Mouse (Mus musculus) ovary, adult 18-20 months (tissue): ENCODE results near the gene Soga1.

ENCODE experiments used
- DNase-seq: peaks from one replicate; pipeline ENCODE4 v3.0.0; 2022; ENCODE audit warnings: low spot score, mixed read lengths

Gene Soga1

GRCm38 (mm10) chr2:157037303-157037702 is 41.8 kb downstream of the Soga1 start:
- no peak for DNase-seq

GRCm38 (mm10) chr2:157036400-157036799 is 42.7 kb downstream of the Soga1 start:
- no peak for DNase-seq

GRCm38 (mm10) chr2:157035371-157035770 is 43.7 kb downstream of the Soga1 start:
- DNase-seq = no peak

- DNase-seq = no peak
Measured at GRCm38 (mm10) chr2:157030804-157031203, 48.2 kb downstream of the Soga1 start.

GRCm38 (mm10) chr2:157028261-157028660 is 50.8 kb downstream of the Soga1 start:
- DNase-seq = no peak

GRCm38 (mm10) chr2:157027106-157028008 is 51.7 kb downstream of the Soga1 start:
- DNase-seq = no peak

- no peak for DNase-seq
Measured at GRCm38 (mm10) chr2:157021156-157021555, 57.9 kb downstream of the Soga1 start.

- DNase-seq = no peak
Measured at GRCm38 (mm10) chr2:157019228-157019627, 59.8 kb downstream of the Soga1 start.

GRCm38 (mm10) chr2:157016529-157017270 is 62.4 kb downstream of the Soga1 start:
- DNase-seq = no peak

- no peak for DNase-seq
Measured at GRCm38 (mm10) chr2:157012341-157012740, 66.7 kb downstream of the Soga1 start.

GRCm38 (mm10) chr2:157010634-157011310 is 68.3 kb downstream of the Soga1 start:
- no peak for DNase-seq

GRCm38 (mm10) chr2:157010121-157010520 is 68.9 kb downstream of the Soga1 start:
- no peak for DNase-seq

GRCm38 (mm10) chr2:157008509-157008908 is 70.5 kb downstream of the Soga1 start:
- DNase-seq = no peak

- no peak for DNase-seq
Measured at GRCm38 (mm10) chr2:157007234-157007596, 71.8 kb downstream of the Soga1 start.

- DNase-seq = peak; percentile 78
Measured at GRCm38 (mm10) chr2:157006511-157007233, 72.4 kb downstream of the Soga1 start, which contains the start of gene Dsn1. Gene Dsn1, minus strand, starts transcription at chr2:157007154.

- DNase-seq = no peak
Measured at GRCm38 (mm10) chr2:157002321-157002720, 76.7 kb downstream of the Soga1 start.

GRCm38 (mm10) chr2:156998263-156998662 is 80.8 kb downstream of the Soga1 start:
- DNase-seq = no peak

- peak; percentile 35 for DNase-seq
Measured at GRCm38 (mm10) chr2:156996576-156996975, 82.5 kb downstream of the Soga1 start.

- peak; percentile 96 for DNase-seq
Measured at GRCm38 (mm10) chr2:156991470-156992319, 87.4 kb downstream of the Soga1 start, which contains the start of gene Ndrg3. Gene Ndrg3, minus strand, starts transcription at chr2:156992056.

GRCm38 (mm10) chr2:156990727-156991431 is 88.2 kb downstream of the Soga1 start:
- no peak for DNase-seq
